Mouse (Mus musculus): Measurements from ENCODE around the gene Prkn. TPM values are rescaled to one million over a fixed set of nuclear protein-coding genes. Genes with fewer than 3 reads are reported as not detected.

Gene Prkn
- polyA plus RNA-seq, 1 experiment from 2014 or later: 2.6 TPM

- 42% methylated on average over 4 of the region's 4 CpGs for WGBS
- no peak overlapping the region for H3K4me3 ChIP-seq
- no peaks in the 10 kb centered on the region for H3K36me3 ChIP-seq
- H3K9me3 ChIP-seq: no peaks in the 10 kb centered on the region
- H3K4me1 ChIP-seq: no peaks in the 10 kb centered on the region
- H3K4me2 ChIP-seq: no peak overlapping the region
- no peak overlapping the region for H3K27ac ChIP-seq
- no peak for ATAC-seq (ENCODE audit: insufficient number of reproducible peaks, low FRiP score, low TSS enrichment, low read depth)
- H3K27me3 ChIP-seq: no peaks in the 10 kb centered on the region
- no peak overlapping the region for H3K9ac ChIP-seq
Observed at GRCm38 (mm10) chr17:10887924-10888323, 47.7 kb downstream of the Prkn start.

- 73% methylated on average over 3 of the region's 3 CpGs for WGBS
- Histone ChIP-seq H3K9me3 (no peaks in the 10 kb centered on the region), H3K4me2 (no peak overlapping the region), H3K4me1 (no peaks in the 10 kb centered on the region), H3K4me3 (no peak overlapping the region), H3K27me3 (no peaks in the 10 kb centered on the region), H3K9ac (no peak overlapping the region), H3K27ac (no peak overlapping the region), H3K36me3 (no peaks in the 10 kb centered on the region)
- no peak for ATAC-seq (ENCODE audit: insufficient number of reproducible peaks, low FRiP score, low TSS enrichment, low read depth)
Observed at GRCm38 (mm10) chr17:10901686-10902228, 61.6 kb downstream of the Prkn start.

- Histone ChIP-seq H3K4me2 (no peak overlapping the region), H3K27me3 (no peaks in the 10 kb centered on the region), H3K9me3 (no peaks in the 10 kb centered on the region), H3K4me1 (no peaks in the 10 kb centered on the region), H3K9ac (no peak overlapping the region), H3K4me3 (no peak overlapping the region), H3K36me3 (no peaks in the 10 kb centered on the region), H3K27ac (no peak overlapping the region)
- no peak for ATAC-seq (ENCODE audit: insufficient number of reproducible peaks, low FRiP score, low TSS enrichment, low read depth)
Observed at GRCm38 (mm10) chr17:10936698-10937097, 96.5 kb downstream of the Prkn start.

- no peak overlapping the region for H3K4me2 ChIP-seq
- no peak overlapping the region for H3K9ac ChIP-seq
- ATAC-seq (ENCODE audit: insufficient number of reproducible peaks, low FRiP score, low TSS enrichment, low read depth): no peak
- WGBS: 31% methylated on average over 8 of the region's 8 CpGs
- H3K4me3 ChIP-seq: no peak overlapping the region
- H3K27ac ChIP-seq: no peak overlapping the region
- H3K27me3 ChIP-seq: no peaks in the 10 kb centered on the region
- no peaks in the 10 kb centered on the region for H3K4me1 ChIP-seq
- H3K36me3 ChIP-seq: no peaks in the 10 kb centered on the region
- H3K9me3 ChIP-seq: no peaks in the 10 kb centered on the region
Observed at GRCm38 (mm10) chr17:10937844-10938243, 97.7 kb downstream of the Prkn start.

GRCm38 (mm10) chr17:10938755-10939154 is 98.6 kb downstream of the Prkn start:
- ATAC-seq (ENCODE audit: insufficient number of reproducible peaks, low FRiP score, low TSS enrichment, low read depth): no peak
- H3K9ac ChIP-seq: no peak overlapping the region
- no peaks in the 10 kb centered on the region for H3K4me1 ChIP-seq
- H3K4me3 ChIP-seq: no peak overlapping the region
- WGBS: 62% methylated on average over 1 of the region's 1 CpGs
- H3K27me3 ChIP-seq: no peaks in the 10 kb centered on the region
- no peaks in the 10 kb centered on the region for H3K36me3 ChIP-seq
- H3K9me3 ChIP-seq: no peaks in the 10 kb centered on the region
- no peak overlapping the region for H3K4me2 ChIP-seq
- H3K27ac ChIP-seq: no peak overlapping the region

GRCm38 (mm10) chr17:10946552-10946951 is 106.4 kb downstream of the Prkn start:
- 76% methylated on average over 4 of the region's 4 CpGs for WGBS
- ATAC-seq (ENCODE audit: insufficient number of reproducible peaks, low FRiP score, low TSS enrichment, low read depth): no peak
- H3K9ac ChIP-seq: no peak overlapping the region
- H3K9me3 ChIP-seq: no peaks in the 10 kb centered on the region
- H3K36me3 ChIP-seq: no peaks in the 10 kb centered on the region
- H3K27me3 ChIP-seq: no peaks in the 10 kb centered on the region
- no peaks in the 10 kb centered on the region for H3K4me1 ChIP-seq
- H3K4me3 ChIP-seq: no peak overlapping the region
- no peak overlapping the region for H3K4me2 ChIP-seq
- no peak overlapping the region for H3K27ac ChIP-seq

- Histone ChIP-seq H3K27me3 (no peaks in the 10 kb centered on the region), H3K4me1 (no peaks in the 10 kb centered on the region), H3K4me2 (no peak overlapping the region), H3K27ac (no peak overlapping the region), H3K4me3 (no peak overlapping the region), H3K36me3 (no peaks in the 10 kb centered on the region), H3K9ac (no peak overlapping the region), H3K9me3 (no peaks in the 10 kb centered on the region)
- ATAC-seq (ENCODE audit: insufficient number of reproducible peaks, low FRiP score, low TSS enrichment, low read depth): no peak
- 81% methylated on average over 2 of the region's 2 CpGs for WGBS
Observed at GRCm38 (mm10) chr17:10947614-10948013, 107.4 kb downstream of the Prkn start.

DNA sequence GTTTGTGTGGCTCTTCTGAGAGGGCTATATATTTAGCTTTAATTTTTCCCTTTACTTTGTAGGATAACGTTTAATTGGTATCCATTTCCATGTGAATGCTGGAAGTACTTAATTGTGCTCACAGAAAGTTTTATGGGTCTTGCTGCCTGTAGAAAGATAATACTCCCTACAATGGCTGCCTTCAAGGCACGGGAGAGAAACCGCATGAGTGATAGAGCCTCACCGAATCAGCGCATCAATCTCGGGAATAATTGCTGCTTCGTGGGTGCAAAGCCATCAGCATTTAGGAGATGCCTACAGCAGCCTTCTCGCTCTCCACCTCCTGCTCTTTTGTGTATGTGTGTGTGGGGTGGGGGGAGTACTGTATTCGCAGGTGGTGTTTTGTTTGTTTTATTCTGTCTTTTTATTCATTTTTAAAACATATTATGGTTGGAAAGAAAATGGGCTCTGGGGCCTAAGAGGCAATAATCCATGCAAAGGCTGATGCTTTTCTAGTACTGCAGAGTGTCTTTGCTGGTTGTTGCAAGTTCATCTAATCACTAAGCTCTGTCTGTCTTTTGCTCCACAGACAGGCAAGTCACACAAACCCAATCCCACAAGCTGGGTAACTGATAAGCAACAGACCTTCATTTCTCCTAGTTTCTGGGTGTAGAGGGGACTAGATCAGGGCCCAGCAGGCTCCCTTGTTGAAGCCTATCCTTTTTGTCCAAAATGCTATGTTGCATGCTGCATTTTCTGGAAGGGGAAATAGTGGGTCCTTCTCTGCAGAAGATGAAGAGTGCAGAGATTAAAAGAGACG is 119.1 kb downstream of the Prkn start:
- H3K27ac ChIP-seq: no peak overlapping the region
- H3K36me3 ChIP-seq: no peaks in the 10 kb centered on the region
- no peak overlapping the region for H3K4me2 ChIP-seq
- H3K4me3 ChIP-seq: no peak overlapping the region
- H3K9ac ChIP-seq: no peak overlapping the region
- no peaks in the 10 kb centered on the region for H3K9me3 ChIP-seq
- H3K4me1 ChIP-seq: no peaks in the 10 kb centered on the region
- ATAC-seq (ENCODE audit: insufficient number of reproducible peaks, low FRiP score, low TSS enrichment, low read depth): no peak
- WGBS: 61% methylated on average over 10 of the region's 10 CpGs
- no peaks in the 10 kb centered on the region for H3K27me3 ChIP-seq

- H3K4me2 ChIP-seq: no peak overlapping the region
- H3K27me3 ChIP-seq: no peaks in the 10 kb centered on the region
- no peak for ATAC-seq (ENCODE audit: insufficient number of reproducible peaks, low FRiP score, low TSS enrichment, low read depth)
- no peaks in the 10 kb centered on the region for H3K36me3 ChIP-seq
- H3K4me3 ChIP-seq: no peak overlapping the region
- no peak overlapping the region for H3K27ac ChIP-seq
- no peaks in the 10 kb centered on the region for H3K4me1 ChIP-seq
- WGBS: 89% methylated on average over 5 of the region's 5 CpGs
- H3K9me3 ChIP-seq: no peaks in the 10 kb centered on the region
- no peak overlapping the region for H3K9ac ChIP-seq
Observed at GRCm38 (mm10) chr17:10962151-10962550, 122.0 kb downstream of the Prkn start.

DNA sequence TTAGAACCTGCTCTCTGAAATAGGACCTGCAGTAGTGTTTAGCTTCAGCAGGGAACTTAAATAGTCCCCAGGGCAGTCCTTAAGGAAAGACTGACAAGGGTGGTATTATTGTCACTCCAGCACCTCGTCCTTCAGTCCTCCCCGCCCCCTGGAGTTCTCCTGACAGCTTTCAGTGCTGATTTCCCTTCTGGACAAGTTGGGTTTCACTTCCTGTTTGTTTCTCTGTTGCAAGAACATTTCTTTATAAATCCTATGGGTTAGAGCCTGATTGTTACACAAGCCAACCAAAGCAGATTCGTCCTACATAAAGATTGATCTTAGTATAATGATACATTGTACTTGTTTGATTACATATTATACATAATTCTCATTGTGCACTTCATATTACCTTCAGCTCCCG is 142.0 kb downstream of the Prkn start:
- no peaks in the 10 kb centered on the region for H3K4me1 ChIP-seq
- H3K4me3 ChIP-seq: no peak overlapping the region
- ATAC-seq (ENCODE audit: insufficient number of reproducible peaks, low FRiP score, low TSS enrichment, low read depth): no peak
- 62% methylated on average over 4 of the region's 4 CpGs for WGBS
- no peaks in the 10 kb centered on the region for H3K9me3 ChIP-seq
- no peak overlapping the region for H3K9ac ChIP-seq
- H3K4me2 ChIP-seq: no peak overlapping the region
- H3K27me3 ChIP-seq: no peaks in the 10 kb centered on the region
- no peak overlapping the region for H3K27ac ChIP-seq
- no peaks in the 10 kb centered on the region for H3K36me3 ChIP-seq

GRCm38 (mm10) chr17:10987040-10987439 is 146.9 kb downstream of the Prkn start:
- no peak overlapping the region for H3K4me2 ChIP-seq
- H3K27me3 ChIP-seq: no peaks in the 10 kb centered on the region
- no peak overlapping the region for H3K9ac ChIP-seq
- no peaks in the 10 kb centered on the region for H3K36me3 ChIP-seq
- no peak overlapping the region for H3K4me3 ChIP-seq
- no peaks in the 10 kb centered on the region for H3K9me3 ChIP-seq
- H3K4me1 ChIP-seq: no peaks in the 10 kb centered on the region
- H3K27ac ChIP-seq: no peak overlapping the region
- ATAC-seq (ENCODE audit: insufficient number of reproducible peaks, low FRiP score, low TSS enrichment, low read depth): no peak
- WGBS: 64% methylated on average over 4 of the region's 4 CpGs

GRCm38 (mm10) chr17:10997291-10997690 is 157.1 kb downstream of the Prkn start:
- 61% methylated on average over 5 of the region's 5 CpGs for WGBS
- Histone ChIP-seq H3K4me3 (no peak overlapping the region), H3K27me3 (no peaks in the 10 kb centered on the region), H3K9me3 (no peaks in the 10 kb centered on the region), H3K9ac (no peak overlapping the region), H3K36me3 (no peaks in the 10 kb centered on the region), H3K4me2 (no peak overlapping the region), H3K4me1 (no peaks in the 10 kb centered on the region), H3K27ac (no peak overlapping the region)
- ATAC-seq (ENCODE audit: insufficient number of reproducible peaks, low FRiP score, low TSS enrichment, low read depth): no peak
